Mouse (Mus musculus): ENCODE results near the gene Pbx2. TPM values are rescaled to one million over a fixed set of nuclear protein-coding genes. Genes with fewer than 3 reads are reported as not detected.

The Pbx2 gene
- polyA plus RNA-seq, 1 experiment from 2014 or later: 16.7 TPM

DNA sequence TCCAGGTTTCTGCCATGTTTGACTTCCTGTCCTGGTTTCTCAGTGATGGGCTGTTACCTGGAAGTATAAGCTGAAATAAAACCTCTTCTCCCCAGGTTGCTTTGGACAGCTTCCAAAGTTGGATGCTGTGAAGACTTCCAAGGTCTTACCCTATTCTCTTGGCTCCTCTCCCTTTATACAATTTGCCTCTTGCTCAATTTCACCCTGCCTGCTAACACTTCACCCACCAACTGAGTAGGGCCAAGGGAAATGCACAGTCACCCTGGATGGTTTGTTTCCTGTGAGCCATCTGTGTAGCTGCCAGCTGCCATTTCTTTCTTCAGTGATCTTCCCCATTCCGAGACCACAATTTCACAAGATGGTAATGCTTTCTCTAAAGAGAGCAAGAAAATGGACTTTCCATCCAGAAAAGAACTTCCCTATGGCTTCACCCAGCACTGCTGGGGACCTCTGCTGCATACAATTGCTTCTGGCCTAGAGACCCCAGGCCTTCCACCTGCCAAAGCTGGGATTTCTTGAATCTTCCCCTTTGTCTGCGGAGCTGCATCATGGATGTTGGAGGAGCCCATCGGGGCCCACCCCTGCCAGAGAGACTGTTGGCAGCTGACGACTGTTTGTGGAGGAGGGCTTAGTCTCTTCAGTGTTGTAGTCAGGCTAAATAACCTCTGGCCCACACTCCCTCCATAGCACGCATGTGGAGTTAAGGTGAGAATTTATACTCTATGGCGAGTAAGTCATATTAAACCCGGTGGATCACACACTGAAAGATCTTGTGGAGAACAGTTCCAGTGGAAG is 48.6 kb downstream of the Pbx2 start:
- ATAC-seq (replicated peaks; ENCODE audit: low FRiP score): no peak
- no peaks in the 10 kb centered on the region for H3K27me3 ChIP-seq
- no peak overlapping the region for H3K4me2 ChIP-seq
- no peaks in the 10 kb centered on the region for H3K9me3 ChIP-seq (replicated peaks)
- peaks cover 16% of the 10 kb centered on the region for H3K4me1 ChIP-seq
- no peak overlapping the region for H3K9ac ChIP-seq
- H3K4me3 ChIP-seq (replicated peaks): no peak overlapping the region
- H3K36me3 ChIP-seq: no peaks in the 10 kb centered on the region
- whole genome bisulfite sequencing: 75% methylated on average over 7 of the region's 7 CpGs
- H3K27ac ChIP-seq: no peak overlapping the region

DNA sequence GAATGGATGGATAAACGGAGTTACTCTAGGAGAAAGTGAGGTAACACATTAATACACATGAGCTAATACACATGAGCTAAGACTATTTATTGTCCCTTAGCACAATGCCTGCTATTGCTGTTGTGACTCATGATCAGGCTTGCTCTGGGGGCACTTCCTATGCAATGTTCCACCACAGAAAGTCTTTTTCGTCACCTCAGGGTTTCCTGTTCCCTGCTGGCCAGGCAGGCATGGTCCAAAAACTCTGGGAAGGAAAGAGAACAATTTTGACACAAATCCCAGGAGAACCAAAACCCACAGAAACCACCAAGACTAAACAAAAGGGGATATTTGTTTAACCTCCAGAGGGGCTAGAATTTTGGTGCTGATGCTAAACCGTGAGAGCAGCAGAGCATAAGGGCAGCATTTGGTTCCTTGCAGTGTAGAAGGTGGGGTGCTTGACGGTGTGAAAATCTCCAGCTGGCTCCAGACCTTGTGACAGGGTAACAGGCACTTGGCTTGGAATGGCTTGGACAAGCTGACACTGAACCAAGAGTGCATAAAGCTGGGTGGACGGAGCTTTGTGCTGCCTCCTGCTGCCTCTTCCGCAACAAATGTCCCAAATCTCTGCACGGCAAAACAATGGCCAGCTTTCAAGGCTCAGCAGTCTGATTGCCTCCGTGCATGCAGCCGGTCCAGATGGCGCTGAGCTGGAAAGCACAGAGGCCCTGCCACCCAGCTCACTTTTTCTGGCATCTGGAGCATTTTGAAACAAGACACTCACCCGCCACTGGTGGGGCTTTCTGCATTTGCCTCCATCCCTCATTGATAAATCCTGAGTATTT is 49.9 kb downstream of the Pbx2 start:
- no peaks in the 10 kb centered on the region; the same call in 1 of the 2 replicates for H3K36me3 ChIP-seq
- 13% methylated on average over 11 of the region's 11 CpGs for WGBS
- peak overlapping the region; percentile 82 for H3K27ac ChIP-seq
- no peak overlapping the region for H3K4me3 ChIP-seq (replicated peaks)
- peak; percentile 62; the same call in 1 of the 2 replicates for ATAC-seq (replicated peaks; ENCODE audit: low FRiP score)
- 0 out of 2 replicates have a peak overlapping the region, but pooled peaks have one; percentile 12 for H3K9ac ChIP-seq
- 0 out of 2 replicates have a peak overlapping the region, but pooled peaks have one; percentile 26 for H3K4me2 ChIP-seq
- H3K9me3 ChIP-seq (replicated peaks): no peaks in the 10 kb centered on the region
- no peaks in the 10 kb centered on the region for H3K27me3 ChIP-seq
- peaks cover 27% of the 10 kb centered on the region for H3K4me1 ChIP-seq

DNA sequence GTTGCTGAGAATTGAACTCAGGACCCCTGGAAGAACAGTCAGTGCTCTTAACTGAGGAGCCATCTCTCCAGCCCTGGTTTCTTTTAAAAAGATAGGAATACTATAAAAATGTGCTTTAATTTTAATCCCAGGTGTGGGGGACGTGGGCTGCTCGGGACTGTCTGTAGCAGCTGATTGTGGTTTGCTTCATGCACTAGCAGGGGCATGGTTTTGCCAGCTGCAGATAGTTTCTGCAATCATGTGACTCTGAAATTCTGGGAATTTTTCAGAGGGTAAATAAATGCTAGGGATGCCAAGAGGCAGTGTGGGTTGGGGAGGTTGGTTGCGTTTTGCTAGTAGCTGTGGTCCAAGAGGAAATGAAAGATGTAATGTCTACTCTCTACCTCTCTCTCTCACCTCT is 50.9 kb downstream of the Pbx2 start:
- Histone ChIP-seq H3K4me2 (no peak overlapping the region), H3K9ac (no peak overlapping the region), H3K36me3 (no peaks in the 10 kb centered on the region; the same call in 1 of the 2 replicates), H3K4me1 (peaks cover 34% of the 10 kb centered on the region), H3K27me3 (no peaks in the 10 kb centered on the region), H3K4me3 (replicated peaks) (no peak overlapping the region), H3K27ac (no peak overlapping the region), H3K9me3 (replicated peaks) (no peaks in the 10 kb centered on the region)
- 84% methylated on average over 3 of the region's 3 CpGs for WGBS
- ATAC-seq (replicated peaks; ENCODE audit: low FRiP score): no peak

DNA sequence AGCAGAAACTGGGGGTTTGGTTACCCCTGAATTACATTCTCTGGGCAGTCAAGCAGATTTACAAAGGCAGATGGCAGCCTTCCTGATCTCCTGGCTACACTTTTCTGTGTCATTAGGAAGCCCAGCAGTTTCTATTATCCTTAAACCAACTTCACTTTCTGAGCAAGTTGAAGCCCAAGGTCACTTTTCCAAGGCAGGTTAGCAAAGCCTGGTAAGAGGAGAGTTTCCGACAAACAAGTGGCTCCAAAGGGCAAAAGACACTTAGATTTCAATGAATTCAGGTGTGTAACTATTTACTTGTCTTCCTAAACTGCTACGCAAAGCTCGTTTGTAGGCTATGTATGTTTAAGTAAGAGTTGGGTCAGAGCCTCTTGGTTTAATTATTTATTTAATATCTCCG is 52.3 kb downstream of the Pbx2 start:
- Histone ChIP-seq H3K36me3 (no peaks in the 10 kb centered on the region; the same call in 1 of the 2 replicates), H3K27ac (no peak overlapping the region), H3K4me3 (replicated peaks) (no peak overlapping the region), H3K9me3 (replicated peaks) (no peaks in the 10 kb centered on the region), H3K9ac (no peak overlapping the region), H3K4me2 (no peak overlapping the region), H3K27me3 (no peaks in the 10 kb centered on the region), H3K4me1 (peaks cover 44% of the 10 kb centered on the region)
- WGBS: 91% methylated on average over 4 of the region's 4 CpGs
- ATAC-seq (replicated peaks; ENCODE audit: low FRiP score): no peak

DNA sequence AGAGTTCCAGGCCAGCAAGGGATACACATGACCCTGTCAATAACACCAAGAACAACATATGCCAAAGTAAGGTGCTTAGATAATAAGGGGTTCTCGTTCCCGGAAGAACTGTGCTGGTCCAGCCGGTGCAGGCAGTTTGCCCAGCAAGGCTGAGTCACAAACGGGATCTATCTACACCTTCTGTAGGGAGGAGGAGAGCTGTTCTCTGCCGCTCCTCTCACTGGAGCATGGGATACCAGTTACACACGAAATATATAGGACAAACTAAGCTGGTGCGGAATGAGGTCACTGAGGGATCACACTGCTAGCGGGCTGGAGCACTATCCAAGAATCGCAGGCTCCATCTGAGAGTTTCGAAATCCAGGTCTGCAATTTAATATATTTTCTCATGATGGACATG is 52.9 kb downstream of the Pbx2 start:
- peaks cover 49% of the 10 kb centered on the region for H3K4me1 ChIP-seq
- H3K4me3 ChIP-seq (replicated peaks): no peak overlapping the region
- H3K9ac ChIP-seq: no peak overlapping the region
- peaks cover 2% of the 10 kb centered on the region for H3K36me3 ChIP-seq
- no peaks in the 10 kb centered on the region for H3K9me3 ChIP-seq (replicated peaks)
- H3K4me2 ChIP-seq: no peak overlapping the region
- 81% methylated on average over 10 of the region's 10 CpGs for WGBS
- ATAC-seq (replicated peaks; ENCODE audit: low FRiP score): no peak
- H3K27me3 ChIP-seq: no peaks in the 10 kb centered on the region
- no peak overlapping the region for H3K27ac ChIP-seq

DNA sequence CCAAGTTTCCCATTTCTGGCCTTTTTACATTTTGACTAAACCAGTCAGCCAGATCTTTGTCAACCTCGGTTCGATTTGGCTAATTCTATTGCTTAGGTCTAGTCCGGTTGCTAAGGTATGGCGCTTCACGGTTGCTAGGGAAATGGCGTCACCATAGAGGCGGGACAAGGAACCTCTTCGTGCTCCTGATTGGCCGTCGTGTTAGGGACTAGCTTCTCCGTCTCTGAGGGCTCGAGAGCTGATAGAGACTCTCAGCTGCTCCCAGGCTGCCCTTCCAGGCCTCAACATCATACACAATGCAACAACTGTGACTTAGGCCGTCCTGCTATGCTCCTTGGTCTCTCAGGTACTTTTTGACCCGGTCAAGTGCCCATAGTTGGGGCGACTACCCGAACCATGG is 53.5 kb downstream of the Pbx2 start, which contains the start of gene Fkbpl:
Gene Fkbpl, plus strand, starts transcription at position 157 of the 400 bp plus-strand sequence.
- H3K27ac ChIP-seq: peak within 1 kb of the TSS; percentile 75
- H3K9me3 ChIP-seq (replicated peaks): no peaks in the 10 kb centered on the region
- H3K4me2 ChIP-seq: peak within 1 kb of the TSS; percentile 73
- H3K36me3 ChIP-seq: peaks cover 8% of the 10 kb centered on the region
- ATAC-seq (replicated peaks; ENCODE audit: low FRiP score): peak; percentile 74
- H3K4me1 ChIP-seq: peaks cover 51% of the 10 kb centered on the region
- H3K4me3 ChIP-seq (replicated peaks): peak within 1 kb of the TSS; percentile 59
- no peaks in the 10 kb centered on the region for H3K27me3 ChIP-seq
- under 1% methylated on average over 16 of the region's 16 CpGs for WGBS
- peak within 1 kb of the TSS; percentile 63 for H3K9ac ChIP-seq

- peak overlapping the region; percentile 73 for H3K4me2 ChIP-seq
- peak overlapping the region; percentile 59 for H3K4me3 ChIP-seq (replicated peaks)
- H3K36me3 ChIP-seq: peaks cover 16% of the 10 kb centered on the region
- H3K9ac ChIP-seq: peak overlapping the region; percentile 63
- 42% methylated on average over 10 of the region's 10 CpGs for WGBS
- H3K27ac ChIP-seq: peak overlapping the region; percentile 75; the same call in 1 of the 2 replicates
- no peaks in the 10 kb centered on the region for H3K27me3 ChIP-seq
- no peak for ATAC-seq (replicated peaks; ENCODE audit: low FRiP score)
- no peaks in the 10 kb centered on the region for H3K9me3 ChIP-seq (replicated peaks)
- peaks cover 51% of the 10 kb centered on the region for H3K4me1 ChIP-seq
These were observed 54.3 kb downstream of the Pbx2 start for GRCm38 (mm10) chr17:34645256-34645829.

GRCm38 (mm10) chr17:34645831-34646511 is 54.9 kb downstream of the Pbx2 start:
- no peaks in the 10 kb centered on the region for H3K9me3 ChIP-seq (replicated peaks)
- H3K27ac ChIP-seq: peak overlapping the region; percentile 0; the same call in 1 of the 2 replicates
- H3K27me3 ChIP-seq: no peaks in the 10 kb centered on the region
- peak overlapping the region; percentile 73 for H3K4me2 ChIP-seq
- peaks cover 47% of the 10 kb centered on the region for H3K4me1 ChIP-seq
- H3K9ac ChIP-seq: no peak overlapping the region
- H3K4me3 ChIP-seq (replicated peaks): peak overlapping the region; percentile 85; the same call in 1 of the 2 replicates
- ATAC-seq (replicated peaks; ENCODE audit: low FRiP score): no peak
- WGBS: 90% methylated on average over 30 of the region's 30 CpGs
- H3K36me3 ChIP-seq: peaks cover 22% of the 10 kb centered on the region

Other genes with a start within 250 kb of the Pbx2 start
- gene Btnl2, start 236.4 kb upstream of the Pbx2 start, polyA plus RNA-seq (2015; fragmentation: Nextera tagmentation; extraction: Ambion mirVana): 0.08 and 0.16 TPM in 2 replicates
- not detected in 2 replicates for gene Btnl1, start 214.1 kb upstream of the Pbx2 start, polyA plus RNA-seq (2015; fragmentation: Nextera tagmentation; extraction: Ambion mirVana)
- gene BC051142, start 192.4 kb upstream of the Pbx2 start, polyA plus RNA-seq (2015; fragmentation: Nextera tagmentation; extraction: Ambion mirVana): 0.32 and 0.77 TPM in 2 replicates
- 0.09 TPM in 1 of 2 replicates, not detected in the other for gene Btnl4, start 113.9 kb upstream of the Pbx2 start, polyA plus RNA-seq (2015; fragmentation: Nextera tagmentation; extraction: Ambion mirVana)
- gene Btnl6, start 73.9 kb upstream of the Pbx2 start, polyA plus RNA-seq (2015; fragmentation: Nextera tagmentation; extraction: Ambion mirVana): not detected in 2 replicates
- gene Notch4, start 27.0 kb upstream of the Pbx2 start, polyA plus RNA-seq (2015; fragmentation: Nextera tagmentation; extraction: Ambion mirVana): 8.7 and 11.8 TPM in 2 replicates
- 20.8 and 22.6 TPM in 2 replicates for gene Gpsm3, start 1.5 kb upstream of the Pbx2 start, polyA plus RNA-seq (2015; fragmentation: Nextera tagmentation; extraction: Ambion mirVana)
- 6.5 and 7.5 TPM in 2 replicates for gene Ager, start 6.6 kb downstream of the Pbx2 start, polyA plus RNA-seq (2015; fragmentation: Nextera tagmentation; extraction: Ambion mirVana)
- 166 and 168 TPM in 2 replicates for gene Rnf5, start 12.4 kb downstream of the Pbx2 start, polyA plus RNA-seq (2015; fragmentation: Nextera tagmentation; extraction: Ambion mirVana)
- 60.8 and 72.2 TPM in 2 replicates for gene Agpat1, start 13.0 kb downstream of the Pbx2 start, polyA plus RNA-seq (2015; fragmentation: Nextera tagmentation; extraction: Ambion mirVana)
- 3.5 and 4.4 TPM in 2 replicates for gene Egfl8, start 24.7 kb downstream of the Pbx2 start, polyA plus RNA-seq (2015; fragmentation: Nextera tagmentation; extraction: Ambion mirVana)
- gene Ppt2, start 37.2 kb downstream of the Pbx2 start, polyA plus RNA-seq (2015; fragmentation: Nextera tagmentation; extraction: Ambion mirVana): 36.5 and 39.1 TPM in 2 replicates
- gene Prrt1, start 38.3 kb downstream of the Pbx2 start, polyA plus RNA-seq (2015; fragmentation: Nextera tagmentation; extraction: Ambion mirVana): 0.24 and 0.35 TPM in 2 replicates
- gene Fkbpl, start 53.5 kb downstream of the Pbx2 start, polyA plus RNA-seq (2015; fragmentation: Nextera tagmentation; extraction: Ambion mirVana): 17.2 and 18.4 TPM in 2 replicates
- gene Atf6b, start 55.9 kb downstream of the Pbx2 start, polyA plus RNA-seq (2015; fragmentation: Nextera tagmentation; extraction: Ambion mirVana): 86.2 and 98.2 TPM in 2 replicates
- 0.35 and 0.75 TPM in 2 replicates for gene Tnxb, start 79.3 kb downstream of the Pbx2 start, polyA plus RNA-seq (2015; fragmentation: Nextera tagmentation; extraction: Ambion mirVana)
- gene C4b, start 152.6 kb downstream of the Pbx2 start, polyA plus RNA-seq (2015; fragmentation: Nextera tagmentation; extraction: Ambion mirVana): 0.73 and 2.0 TPM in 2 replicates
- gene Cyp21a1, start 213.3 kb downstream of the Pbx2 start, polyA plus RNA-seq (2015; fragmentation: Nextera tagmentation; extraction: Ambion mirVana): 11.1 and 45.4 TPM in 2 replicates
- 29.4 and 29.6 TPM in 2 replicates for gene Stk19, start 245.7 kb downstream of the Pbx2 start, polyA plus RNA-seq (2015; fragmentation: Nextera tagmentation; extraction: Ambion mirVana)
- gene Dxo, start 245.8 kb downstream of the Pbx2 start, polyA plus RNA-seq (2015; fragmentation: Nextera tagmentation; extraction: Ambion mirVana): 62.7 and 73.0 TPM in 2 replicates